Mouse (Mus musculus) bone marrow macrophage, adult 2 months (primary cell): Measurements from ENCODE around the gene Myo15b.

Experiments used
- CTCF ChIP-seq: IDR thresholded peaks from 2 replicates; pipeline ENCODE4 v1.5.1; 2012; ENCODE audit warnings: low read depth, mild to moderate bottlenecking, low read length, moderate library complexity
- POLR2A ChIP-seq: IDR thresholded peaks from 2 replicates; pipeline ENCODE4 v1.6.1; 2012; ENCODE audit warnings: mild to moderate bottlenecking, low read depth, low read length, borderline replicate concordance

- TF ChIP-seq CTCF (no peak), POLR2A (no peak)
Observed at GRCm38 (mm10) chr11:115854674-115855073, 3.5 kb upstream of the Myo15b start.
